Mouse (Mus musculus): ENCODE data around the gene Spz1.

The Spz1 gene

DNA sequence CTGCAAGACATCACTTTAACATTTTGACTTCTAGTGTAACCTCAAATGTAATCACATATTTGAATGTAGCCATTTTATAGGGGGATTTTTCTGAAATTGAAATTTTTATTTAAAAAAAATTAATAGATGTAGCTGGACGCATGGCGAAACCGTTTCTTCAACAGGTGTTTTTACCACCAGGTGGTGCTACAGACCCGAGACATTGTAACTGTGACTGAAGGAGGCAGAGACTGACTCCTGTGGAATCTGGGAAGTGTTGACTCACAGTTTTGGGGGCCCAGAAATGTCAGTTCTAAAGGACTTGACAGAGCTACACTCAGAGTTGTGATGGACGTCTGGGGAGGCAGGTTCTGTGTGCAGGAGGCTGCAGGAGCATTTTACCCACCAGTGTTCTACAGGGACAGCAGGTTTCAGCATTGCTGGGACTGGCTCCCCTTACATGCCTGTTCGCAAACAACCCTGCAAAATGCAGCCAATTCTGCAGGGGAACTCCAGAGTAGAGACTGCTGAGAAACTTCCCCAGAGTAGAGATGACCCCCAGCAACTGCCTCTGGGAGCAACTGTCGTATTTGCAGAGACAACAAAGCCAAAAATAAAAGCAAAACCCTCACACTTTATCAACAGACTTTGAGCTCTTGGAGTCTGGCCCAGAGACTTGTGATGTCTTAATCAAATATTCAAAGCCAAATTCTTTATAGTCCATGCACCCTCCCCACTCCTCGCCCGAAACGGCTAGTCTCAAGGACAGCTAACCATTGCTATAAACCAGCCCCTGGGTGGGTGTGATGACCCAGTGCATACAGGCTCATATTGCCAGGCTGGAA lies 4.5 kb upstream of the Spz1 start:
- peak; percentile 68 for DNase-seq (ENCODE audit: extremely low spot score)

DNA sequence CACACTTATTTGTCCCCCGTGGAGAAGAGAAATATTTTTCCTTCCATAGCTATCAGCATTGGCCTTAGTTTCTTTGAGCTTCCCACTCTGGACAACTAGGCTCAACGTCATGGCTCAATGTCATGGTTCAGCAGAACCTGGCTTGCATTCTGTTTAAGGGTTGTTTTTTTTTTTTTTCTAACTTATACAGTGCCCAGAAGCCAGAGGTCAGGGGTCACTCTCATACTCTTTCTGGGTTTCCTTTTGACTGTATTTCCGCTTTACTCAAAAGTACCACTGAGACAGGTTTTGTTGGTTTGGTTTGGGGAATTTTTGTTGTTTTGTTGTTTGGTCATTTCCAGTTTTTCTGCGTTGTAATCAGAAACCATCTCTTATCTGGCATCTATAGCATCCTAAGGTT lies 2.2 kb upstream of the Spz1 start:
- DNase-seq (ENCODE audit: extremely low spot score): no peak

DNA sequence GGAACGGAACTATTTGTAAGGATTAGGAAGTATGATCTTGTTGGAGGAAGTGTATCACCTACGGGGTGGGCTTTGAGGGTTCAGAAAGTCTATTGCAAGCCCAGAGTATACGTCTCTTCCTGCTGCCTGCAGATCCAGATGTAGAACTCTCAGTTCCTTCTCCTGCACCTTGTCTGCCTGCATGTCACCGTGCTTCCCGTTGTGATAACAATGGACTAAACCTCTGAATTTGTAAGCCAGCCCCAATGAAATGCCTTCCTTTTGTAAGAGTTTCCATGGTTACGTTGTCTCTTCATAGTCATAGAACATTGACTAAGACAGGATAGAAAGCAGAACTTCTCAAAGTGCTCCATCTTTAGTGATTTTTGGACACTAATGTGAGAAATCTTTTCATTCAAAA lies 716 bp upstream of the Spz1 start:
- DNase-seq (ENCODE audit: extremely low spot score): no peak

DNA sequence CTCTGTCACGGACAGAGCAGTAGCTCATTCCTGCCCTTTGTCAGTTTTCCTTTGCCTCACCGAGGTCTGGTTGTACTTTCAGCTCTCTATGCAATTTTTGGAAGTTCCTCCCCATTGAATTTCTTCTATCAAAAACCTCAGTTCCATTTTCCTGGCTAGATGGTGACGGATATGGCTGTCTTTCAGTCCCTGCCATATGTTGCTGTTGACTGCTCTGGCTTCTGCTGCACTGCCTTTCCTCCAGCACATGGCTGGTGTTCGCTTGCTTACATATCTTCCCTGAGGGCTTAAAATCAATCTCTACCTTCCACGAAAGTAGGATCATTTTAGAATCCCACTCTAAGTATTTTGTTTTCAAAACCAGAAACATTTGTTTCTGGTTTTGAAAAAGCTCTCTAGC lies 16.5 kb downstream of the Spz1 start:
- DNase-seq (ENCODE audit: extremely low spot score): no peak

DNA sequence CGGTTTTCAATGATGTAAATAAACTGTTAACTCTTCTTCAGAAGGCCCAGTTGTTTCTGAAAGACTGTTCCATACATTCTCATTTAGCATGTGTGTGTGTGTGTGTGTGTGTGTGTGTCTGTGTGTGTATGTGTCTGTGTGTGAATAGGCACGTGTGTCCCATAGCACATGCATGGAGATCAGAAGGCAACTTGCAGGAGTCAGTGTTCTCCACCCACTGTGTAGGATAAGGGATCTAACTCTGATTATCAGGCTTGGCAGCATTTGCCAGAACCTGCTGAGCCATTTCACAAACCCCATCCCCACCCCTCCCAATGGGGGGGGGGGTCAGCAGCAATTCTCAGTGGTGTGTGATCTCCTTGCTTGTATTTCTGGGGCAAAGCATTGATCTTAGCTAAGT lies 18.7 kb downstream of the Spz1 start:
- DNase-seq (ENCODE audit: extremely low spot score): peak; percentile 20

DNA sequence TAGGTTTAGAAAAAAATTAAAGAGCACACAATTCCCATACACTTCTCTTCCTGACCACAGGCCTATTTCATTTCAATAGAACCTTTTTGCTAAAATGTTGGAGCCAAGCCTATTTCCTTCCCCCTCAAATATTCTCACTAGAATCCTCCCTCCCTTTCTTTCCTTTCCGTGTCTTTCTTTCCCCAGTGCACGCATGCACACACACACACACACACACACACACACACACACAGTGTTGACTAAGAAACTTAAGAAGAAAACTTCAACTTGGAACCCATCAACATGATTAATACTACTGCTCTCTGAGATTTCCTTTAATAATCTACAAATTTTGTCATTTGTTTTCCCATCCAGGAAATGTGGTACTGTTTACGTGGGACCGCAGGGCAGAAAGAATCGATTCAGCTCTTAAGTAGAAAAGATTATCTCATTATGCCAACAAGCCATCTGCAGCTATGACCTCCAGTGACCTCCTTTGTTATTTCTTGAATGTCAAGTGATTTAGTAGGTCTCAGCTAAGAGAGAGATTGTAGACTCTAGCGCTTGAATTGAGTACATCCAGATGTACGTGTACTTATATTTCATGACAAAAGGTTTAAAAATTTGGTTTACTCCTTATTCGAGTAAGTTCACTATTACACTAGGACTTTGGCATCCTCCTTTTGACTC lies 19.4 kb downstream of the Spz1 start:
- DNase-seq (ENCODE audit: extremely low spot score): peak; percentile 59

DNA sequence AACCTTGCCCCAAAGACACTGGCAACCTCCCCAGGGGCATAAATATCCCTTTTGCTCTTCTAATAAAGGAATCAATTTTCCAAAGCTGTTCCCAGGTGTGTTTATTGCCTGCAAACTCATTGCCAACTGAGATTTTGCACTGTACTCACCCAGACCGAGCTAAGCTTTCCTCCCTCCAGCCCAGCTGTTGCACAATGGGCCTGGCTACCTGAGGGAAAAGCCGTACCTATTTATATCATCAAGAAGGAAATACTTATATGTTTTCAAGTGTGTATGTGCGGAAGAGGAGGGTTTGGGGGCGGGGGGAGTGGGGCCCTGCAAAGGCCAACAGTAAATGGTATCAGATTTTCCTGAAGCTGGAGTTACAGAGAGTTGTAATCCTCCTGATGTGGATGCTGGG lies 28.9 kb downstream of the Spz1 start:
- DNase-seq (ENCODE audit: extremely low spot score): no peak

DNA sequence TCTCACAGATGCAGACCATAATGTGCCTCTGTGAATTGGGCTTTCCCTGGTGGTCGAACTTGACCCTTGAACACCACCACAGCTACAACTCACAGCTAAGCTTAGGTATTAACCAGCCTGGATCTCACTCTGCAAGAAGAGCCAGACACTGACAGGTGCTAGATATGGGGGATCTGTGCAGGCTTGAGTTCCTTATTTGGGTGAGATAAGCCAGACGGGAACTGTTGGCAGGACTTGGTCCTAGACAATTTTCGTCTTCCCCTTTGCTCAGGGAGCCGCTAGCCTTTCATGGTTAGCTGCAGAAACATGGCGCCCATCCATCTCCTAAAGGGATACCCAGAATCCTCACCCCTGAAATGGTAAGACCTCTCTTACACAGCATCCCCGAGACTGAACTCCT lies 35.0 kb downstream of the Spz1 start:
- no peak for DNase-seq (ENCODE audit: extremely low spot score)

DNA sequence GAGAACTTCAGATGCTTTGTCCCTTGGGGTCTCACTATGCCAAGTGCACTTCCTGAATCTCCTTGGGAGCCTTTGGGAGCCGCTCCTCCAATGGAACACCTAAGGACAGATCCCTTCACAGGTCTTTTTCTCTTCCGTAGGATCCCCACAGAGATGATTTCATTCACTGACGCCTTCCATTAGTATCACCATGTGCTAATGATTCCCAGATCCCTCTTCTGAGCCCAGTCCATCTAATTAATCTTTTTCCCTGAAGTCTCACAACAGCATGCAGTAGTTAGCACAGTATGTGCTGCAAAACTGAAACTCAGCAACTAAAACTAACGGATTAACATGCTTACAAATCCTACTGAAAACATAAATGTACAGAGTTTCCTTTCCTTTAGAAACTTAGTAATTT lies 36.8 kb downstream of the Spz1 start:
- no peak for DNase-seq (ENCODE audit: extremely low spot score)

DNA sequence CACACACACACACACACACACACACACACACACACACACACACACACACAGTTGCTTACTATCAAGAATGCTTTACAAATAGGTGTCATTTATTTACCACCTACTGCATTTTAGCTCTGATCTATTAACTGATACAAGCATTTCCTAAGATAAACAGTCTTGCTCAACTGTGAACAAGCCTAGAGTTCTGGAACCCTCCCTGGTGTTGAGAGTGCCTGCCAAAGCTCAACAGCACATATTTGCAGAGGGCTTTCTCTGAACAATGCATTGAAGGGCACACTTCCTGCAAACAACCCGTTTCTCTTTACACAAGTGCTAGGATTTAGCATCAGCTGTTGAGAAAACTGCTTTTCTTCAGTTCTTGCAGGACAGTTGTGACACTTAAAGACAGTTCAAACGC lies 42.2 kb downstream of the Spz1 start:
- DNase-seq (ENCODE audit: extremely low spot score): no peak

DNA sequence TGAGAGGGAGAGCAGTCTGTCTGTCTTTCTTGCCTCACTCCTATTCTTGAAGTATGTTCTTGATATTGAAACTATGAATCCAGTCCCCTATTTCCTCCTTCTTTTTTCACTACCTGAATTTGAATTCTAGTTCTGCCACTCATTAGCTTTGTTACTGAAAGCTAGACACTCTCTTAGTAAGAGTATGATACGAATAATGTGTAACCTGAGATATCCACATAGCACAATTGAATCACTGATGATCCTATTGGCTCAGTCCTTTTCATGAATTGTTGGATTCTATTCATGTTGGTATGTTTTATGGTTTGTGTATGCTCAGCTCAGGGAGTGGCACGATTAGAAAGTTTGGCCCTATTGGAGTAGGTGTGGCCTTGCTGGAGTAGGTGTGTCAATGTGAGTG lies 43.8 kb downstream of the Spz1 start:
- no peak for DNase-seq (ENCODE audit: extremely low spot score)

DNA sequence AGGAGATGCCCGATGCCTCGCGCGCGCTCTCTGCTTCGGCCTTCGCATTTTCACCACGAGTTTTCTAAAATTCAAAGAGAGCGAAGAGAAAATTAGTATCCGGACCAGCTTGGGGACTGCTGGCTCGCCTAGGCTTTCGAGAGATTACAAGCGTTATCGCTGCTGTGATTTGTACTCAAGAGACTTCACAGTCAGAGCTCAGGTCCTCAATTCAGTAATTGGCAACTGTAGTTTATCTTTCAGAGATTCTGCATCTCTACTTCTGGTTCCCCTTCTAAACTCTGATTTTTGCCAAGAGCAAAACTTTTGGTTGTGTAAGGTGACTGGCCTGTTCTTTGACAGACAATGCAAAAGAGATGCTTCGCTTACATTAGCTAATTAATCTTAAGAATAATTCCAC lies 44.7 kb downstream of the Spz1 start:
- DNase-seq (ENCODE audit: extremely low spot score): no peak

DNA sequence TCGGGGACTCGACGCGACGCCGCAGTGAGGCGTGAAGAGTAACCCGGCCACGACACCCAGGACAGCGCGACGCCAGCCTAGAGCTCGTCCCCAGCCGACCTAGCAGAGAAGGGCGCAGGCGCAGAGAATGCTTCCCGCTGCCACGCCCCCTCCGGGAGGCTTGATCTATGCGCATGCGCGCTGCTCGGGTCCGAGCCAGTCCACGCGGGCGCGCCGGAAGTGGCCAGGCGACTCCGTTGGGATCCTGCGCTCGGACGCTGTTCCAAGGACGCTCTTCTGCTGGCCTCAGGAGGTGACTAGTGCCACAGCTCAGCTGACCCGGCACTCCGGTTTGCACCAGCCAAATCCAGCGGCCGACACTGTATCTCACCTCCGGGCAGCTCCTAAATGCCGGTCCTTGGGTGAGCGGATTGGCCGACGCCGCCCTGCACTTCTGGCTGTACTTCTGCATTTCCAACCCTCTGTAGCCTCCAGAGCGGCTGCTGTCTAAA lies 45.2 kb downstream of the Spz1 start, which contains the start of gene Zfyve16:
Zfyve16 (minus strand) TSS at position 148 of the 491 bp plus-strand sequence.
- DNase-seq (ENCODE audit: extremely low spot score): peak; percentile 98

DNA sequence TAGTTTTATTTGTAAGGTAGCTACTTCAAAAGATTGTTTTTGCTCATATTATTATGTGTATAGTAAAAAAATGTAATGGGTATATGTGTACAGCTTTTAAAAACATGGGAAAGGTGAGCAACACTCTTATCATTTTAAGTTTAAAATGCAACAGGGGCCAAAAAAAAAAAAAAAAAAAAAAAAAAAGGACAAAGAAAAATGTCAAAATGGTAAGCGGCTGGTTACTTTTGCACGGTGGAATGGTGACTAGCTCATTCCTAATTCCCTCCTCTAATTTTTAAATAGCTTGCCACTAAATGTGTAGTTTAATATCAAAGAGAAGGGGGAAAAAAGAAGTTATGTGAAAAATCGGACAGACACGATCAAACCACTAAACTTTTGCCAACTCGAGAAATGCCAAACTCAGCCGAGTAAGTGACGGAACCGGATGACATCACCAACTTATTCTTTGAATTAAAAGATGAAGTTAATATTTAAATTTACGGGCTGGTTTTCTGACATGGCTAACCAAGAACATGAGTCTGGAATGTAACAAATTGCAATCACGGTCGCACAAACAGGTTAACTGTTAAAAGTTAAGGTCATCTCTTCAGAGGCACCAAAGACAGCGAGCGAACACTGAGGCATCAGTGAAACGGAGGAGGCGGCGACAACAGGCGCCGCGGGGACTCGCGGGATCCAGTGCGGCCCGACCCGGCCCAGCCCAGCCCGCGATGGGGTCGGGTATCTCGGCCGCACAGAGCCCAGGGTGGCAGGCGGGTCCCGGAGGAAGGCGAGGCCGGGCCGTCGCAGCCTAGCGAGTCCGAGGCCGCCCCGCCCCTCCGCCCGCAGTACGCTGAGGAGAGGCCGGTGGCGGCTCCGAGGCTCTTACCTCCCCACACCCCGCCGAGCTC lies 45.9 kb downstream of the Spz1 start:
- DNase-seq (ENCODE audit: extremely low spot score): no peak

Data from embryo, embryonic 9.5 days (tissue).